Mouse (Mus musculus) heart, embryonic 11.5 days (tissue): ENCODE data around the gene Zc2hc1c. TPM values are rescaled to one million over a fixed set of nuclear protein-coding genes. Genes with fewer than 3 reads are reported as not detected.

ENCODE experiments used
- ATAC-seq: fragments of 200-750 bp; cut with Nextera tagmentation; replicated peaks from 2 replicates; pipeline ENCODE4 v1.8.0; 2017; ENCODE audit warnings: moderate library complexity; ENCODE audit not compliant: insufficient number of reproducible peaks, low FRiP score, low TSS enrichment
- H3K27ac ChIP-seq: fragments of 300-500 bp; sonication (generic); 2 replicates; pipeline ENCODE4 v1.5.1; 2014; ENCODE audit warnings: mild to moderate bottlenecking, low read depth, low read length
- H3K27me3 ChIP-seq: fragments of 300-500 bp; sonication (generic); 2 replicates; pipeline ENCODE4 v1.6.1; 2014; ENCODE audit warnings: mild to moderate bottlenecking, low read length, mixed read lengths; ENCODE audit not compliant: control insufficient read depth, insufficient read depth
- H3K36me3 ChIP-seq: fragments of 300-500 bp; sonication (generic); 2 replicates; pipeline ENCODE4 v1.6.1; 2014; ENCODE audit warnings: mild to moderate bottlenecking, low read length, moderate library complexity, mixed read lengths; ENCODE audit not compliant: control insufficient read depth, insufficient read depth
- H3K4me1 ChIP-seq: fragments of 300-500 bp; sonication (generic); 2 replicates; pipeline ENCODE4 v1.6.1; 2014; ENCODE audit warnings: low read length; ENCODE audit not compliant: control insufficient read depth, insufficient read depth
- H3K4me2 ChIP-seq: fragments of 300-500 bp; sonication (generic); 2 replicates; pipeline ENCODE4 v1.6.1; 2014; ENCODE audit warnings: mild to moderate bottlenecking, moderate library complexity
- H3K4me3 ChIP-seq: fragments of 300-500 bp; sonication (generic); 2 replicates; pipeline ENCODE4 v1.5.1; 2014; ENCODE audit warnings: low read depth, low read length
- H3K9ac ChIP-seq: fragments of 300-500 bp; sonication (generic); 2 replicates; pipeline ENCODE4 v1.6.1; 2014; ENCODE audit warnings: mild to moderate bottlenecking, low read depth, low read length, moderate library complexity
- H3K9me3 ChIP-seq: fragments of 300-500 bp; sonication (generic); replicated peaks from 2 replicates; pipeline ENCODE4 v1.6.1; 2016; ENCODE audit warnings: low read length; ENCODE audit not compliant: control insufficient read depth
- WGBS: fragments of 180-500 bp; shearing (Covaris S2); extraction: QIAGEN DNeasy Blood & Tissue Kit; methylation state at CpG from one replicate; pipeline ENCODE4 v1.1.7; 2014; ENCODE audit not compliant: insufficient replicate concordance; 5-methylcytosine and 5-hydroxymethylcytosine counted together
- polyA plus RNA-seq: library from polyadenylated mRNA; unstranded; fragments of >200 nt; fragmentation: Nextera tagmentation; extraction: Ambion mirVana; gene quantifications from 2 replicates; pipeline ENCODE4 v1.2.1, GENCODE M21; 2014

Gene Zc2hc1c
- polyA plus RNA-seq, 1 experiment from 2014 or later = 0.93 TPM

DNA sequence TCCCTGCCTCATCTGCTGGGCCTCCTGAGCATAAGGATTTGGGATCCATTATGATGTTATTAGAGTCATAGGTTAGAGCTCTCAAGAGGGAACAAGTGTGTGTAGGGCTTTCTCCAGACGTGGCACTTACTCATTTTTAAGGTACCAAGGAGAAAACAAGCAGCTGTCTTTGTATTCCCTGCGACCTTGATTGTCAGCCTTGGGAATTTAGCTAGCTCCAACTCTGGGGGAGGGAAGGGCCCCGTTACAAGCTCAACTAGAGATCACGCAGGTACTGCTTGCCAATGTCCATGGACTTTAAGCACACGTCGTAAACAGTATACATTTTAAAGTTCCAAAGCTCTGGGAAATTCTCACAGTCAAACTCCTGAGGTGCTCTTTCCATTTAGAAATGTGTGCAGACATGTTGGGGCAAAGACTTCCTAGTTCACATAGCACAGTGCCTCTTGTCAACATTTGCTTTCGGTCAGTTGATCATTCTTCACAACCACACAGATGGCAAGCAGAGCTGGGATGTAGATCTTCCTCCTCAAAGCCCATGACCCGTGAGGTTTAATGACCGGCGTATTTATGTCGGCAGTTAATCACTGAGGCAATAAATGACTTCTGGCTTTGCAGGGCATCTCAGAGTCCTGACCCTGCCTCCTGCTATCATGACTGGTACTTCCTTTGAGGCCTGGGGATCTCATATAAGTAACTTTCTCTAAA is 9.9 kb downstream of the Zc2hc1c start:
- Histone ChIP-seq H3K27ac (no peak overlapping the region), H3K27me3 (no peaks in the 10 kb centered on the region), H3K4me3 (no peak overlapping the region), H3K4me1 (no peaks in the 10 kb centered on the region), H3K4me2 (no peak overlapping the region), H3K9me3 (no peaks in the 10 kb centered on the region; the same call in 1 of the 2 replicates), H3K9ac (no peak overlapping the region), H3K36me3 (peaks cover 15% of the 10 kb centered on the region)
- 81% methylated on average over 11 of the region's 11 CpGs for whole genome bisulfite sequencing
- ATAC-seq = no peak

- Histone ChIP-seq H3K27me3 (no peaks in the 10 kb centered on the region), H3K9me3 (no peaks in the 10 kb centered on the region; the same call in 1 of the 2 replicates), H3K4me3 (no peak overlapping the region), H3K4me1 (no peaks in the 10 kb centered on the region), H3K4me2 (no peak overlapping the region), H3K9ac (no peak overlapping the region), H3K36me3 (peaks cover 18% of the 10 kb centered on the region), H3K27ac (no peak overlapping the region)
- WGBS = 92% methylated on average over 1 of the region's 1 CpGs
- no peak for ATAC-seq
Measured at GRCm38 (mm10) chr12:85298835-85299180, 10.4 kb downstream of the Zc2hc1c start.

- no peaks in the 10 kb centered on the region for H3K27me3 ChIP-seq
- H3K4me1 ChIP-seq = peaks cover 4% of the 10 kb centered on the region; the same call in 1 of the 2 replicates
- peaks cover 35% of the 10 kb centered on the region for H3K36me3 ChIP-seq
- ATAC-seq = no peak
- WGBS = 64% methylated on average over 2 of the region's 2 CpGs
- H3K9ac ChIP-seq = no peak overlapping the region
- H3K4me2 ChIP-seq = no peak overlapping the region
- no peaks in the 10 kb centered on the region for H3K9me3 ChIP-seq
- H3K4me3 ChIP-seq = no peak overlapping the region
- no peak overlapping the region for H3K27ac ChIP-seq
Measured at GRCm38 (mm10) chr12:85303256-85303655, 14.9 kb downstream of the Zc2hc1c start.

DNA sequence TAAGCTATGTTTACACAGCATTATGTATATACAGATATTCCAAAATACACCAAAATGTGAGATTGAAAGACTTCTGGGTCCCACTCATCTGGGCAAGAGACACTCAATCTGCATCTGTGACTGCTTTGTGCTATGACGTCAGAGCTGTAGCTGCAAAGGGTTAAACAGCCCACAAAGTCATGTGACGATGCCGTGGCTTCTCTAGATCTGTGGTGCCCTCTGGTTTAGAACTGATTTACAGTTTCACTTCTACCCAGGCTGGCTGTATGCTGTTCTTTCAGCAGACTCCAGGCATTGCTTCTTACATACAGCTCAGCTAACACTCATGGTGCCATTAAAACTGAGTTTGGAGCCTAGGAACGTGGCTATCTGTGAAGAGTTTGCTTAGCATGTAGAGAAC is 16.3 kb downstream of the Zc2hc1c start:
- no peak overlapping the region for H3K4me3 ChIP-seq
- no peaks in the 10 kb centered on the region for H3K9me3 ChIP-seq
- H3K4me1 ChIP-seq = peaks cover 4% of the 10 kb centered on the region; the same call in 1 of the 2 replicates
- peaks cover 43% of the 10 kb centered on the region for H3K36me3 ChIP-seq
- H3K27ac ChIP-seq = no peak overlapping the region
- H3K27me3 ChIP-seq = no peaks in the 10 kb centered on the region
- H3K4me2 ChIP-seq = no peak overlapping the region
- 77% methylated on average over 4 of the region's 4 CpGs for WGBS
- ATAC-seq = no peak
- H3K9ac ChIP-seq = no peak overlapping the region

GRCm38 (mm10) chr12:85305247-85305892 is 17.0 kb downstream of the Zc2hc1c start:
- Histone ChIP-seq H3K4me1 (peaks cover 4% of the 10 kb centered on the region; the same call in 1 of the 2 replicates), H3K36me3 (peaks cover 43% of the 10 kb centered on the region), H3K9me3 (no peaks in the 10 kb centered on the region), H3K4me3 (no peak overlapping the region), H3K27me3 (no peaks in the 10 kb centered on the region), H3K27ac (peak overlapping the region; percentile 50), H3K4me2 (peak overlapping the region; percentile 56), H3K9ac (peak overlapping the region; percentile 59; the same call in 1 of the 2 replicates)
- 42% methylated on average over 16 of the region's 16 CpGs for WGBS
- no peak for ATAC-seq

GRCm38 (mm10) chr12:85308651-85309050 is 20.3 kb downstream of the Zc2hc1c start:
- no peak overlapping the region for H3K27ac ChIP-seq
- no peaks in the 10 kb centered on the region for H3K27me3 ChIP-seq
- no peak for ATAC-seq
- 59% methylated on average over 3 of the region's 3 CpGs for WGBS
- no peak overlapping the region for H3K4me2 ChIP-seq
- no peaks in the 10 kb centered on the region for H3K9me3 ChIP-seq
- no peak overlapping the region for H3K9ac ChIP-seq
- H3K4me1 ChIP-seq = peaks cover 4% of the 10 kb centered on the region; the same call in 1 of the 2 replicates
- H3K36me3 ChIP-seq = peaks cover 42% of the 10 kb centered on the region
- no peak overlapping the region for H3K4me3 ChIP-seq

GRCm38 (mm10) chr12:85330153-85330552 is 41.8 kb downstream of the Zc2hc1c start:
- Histone ChIP-seq H3K9me3 (no peaks in the 10 kb centered on the region), H3K4me2 (no peak overlapping the region), H3K27ac (no peak overlapping the region), H3K4me1 (no peaks in the 10 kb centered on the region), H3K4me3 (no peak overlapping the region), H3K27me3 (no peaks in the 10 kb centered on the region), H3K36me3 (peaks cover 26% of the 10 kb centered on the region), H3K9ac (no peak overlapping the region)
- no peak for ATAC-seq
- WGBS = 90% methylated on average over 7 of the region's 7 CpGs

DNA sequence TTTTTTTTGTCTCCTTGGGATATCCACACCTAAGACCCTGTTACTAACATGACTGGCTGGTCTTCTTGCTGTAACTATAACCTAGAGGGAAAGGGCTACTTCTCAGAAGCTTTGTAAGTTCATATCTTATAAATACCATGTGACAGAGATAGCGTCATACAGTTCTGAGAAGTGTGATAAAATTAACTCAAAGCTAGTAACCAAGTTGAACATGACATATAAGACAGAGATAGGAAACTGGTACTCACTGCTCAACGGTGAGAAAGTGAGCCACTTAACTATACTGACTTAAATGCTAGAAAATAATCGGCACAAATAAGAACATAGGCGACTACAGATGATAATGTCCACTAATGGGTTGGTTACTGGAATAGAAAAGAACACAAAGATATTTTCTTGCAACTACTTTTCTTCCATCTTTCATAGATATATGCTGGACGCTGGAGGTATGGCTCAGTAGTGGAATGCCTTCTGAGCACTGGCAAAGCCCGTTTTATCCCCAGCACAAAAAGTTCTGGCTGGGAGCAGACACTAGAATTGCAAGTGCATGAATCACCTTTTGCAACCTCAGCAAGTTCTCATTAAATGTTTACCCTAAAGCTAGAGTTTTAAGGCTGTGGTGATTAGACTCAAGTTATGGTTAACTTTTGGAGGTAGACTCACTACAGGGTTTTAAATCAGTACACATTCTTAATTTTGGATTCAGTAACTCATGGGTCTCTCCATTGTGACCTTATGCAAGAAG is 49.3 kb downstream of the Zc2hc1c start:
- H3K4me2 ChIP-seq = peak overlapping the region; percentile 77
- H3K9ac ChIP-seq = no peak overlapping the region
- H3K36me3 ChIP-seq = peaks cover 14% of the 10 kb centered on the region
- no peak for ATAC-seq
- peaks cover 19% of the 10 kb centered on the region for H3K4me1 ChIP-seq
- WGBS = 67% methylated on average over 6 of the region's 6 CpGs
- H3K9me3 ChIP-seq = no peaks in the 10 kb centered on the region
- peak overlapping the region; percentile 91 for H3K4me3 ChIP-seq
- H3K27ac ChIP-seq = no peak overlapping the region
- no peaks in the 10 kb centered on the region for H3K27me3 ChIP-seq
